28 mouse cellular contexts compared by ENCODE assay signal in the genomic region with DNA sequence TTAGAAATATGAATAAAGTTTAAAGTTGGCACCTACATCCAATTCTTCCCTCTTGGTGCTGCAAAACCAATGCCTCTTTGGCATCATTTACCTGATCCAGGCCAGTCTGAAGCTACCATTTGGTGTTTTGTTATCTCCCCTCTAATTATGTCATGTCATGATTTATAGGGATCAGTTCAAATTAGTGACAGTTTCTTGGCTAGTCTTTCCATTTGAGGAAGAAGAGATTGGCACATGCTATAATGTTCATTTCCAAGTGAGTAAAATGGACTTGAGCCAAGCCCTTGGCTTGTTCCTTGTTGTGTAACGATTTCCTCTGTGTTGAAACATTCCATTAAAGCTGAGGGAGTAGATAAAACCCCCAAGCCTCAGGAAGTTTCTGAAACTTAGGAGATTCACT.
DNase-seq lines count a peak whose midpoint lies in the region; ATAC-seq and TF ChIP-seq lines count a peak whose summit lies in the region.
"Had no signal": no experiment of that assay in that cellular context is flagged by ENCODE, and none has a peak within 500 bp of the region (broad histone marks: within the 10 kb centered on the region; RNA-seq: fewer than 3 reads in every experiment).

No protein-coding gene starts in this region.

- H3K4me2 ChIP-seq in hindbrain, postnatal 0 days (ENCODE audit: low read depth, low read length): no peak overlapping the region
- H3K4me2 ChIP-seq: embryonic facial prominence, embryonic 13.5 days; heart, embryonic 11.5 days; hindbrain, embryonic 13.5 days; limb, embryonic 13.5 days; liver, embryonic 11.5 days; neural tube, embryonic 12.5 days had no signal

- TF ChIP-seq CTCF in hindbrain, postnatal 0 days (IDR thresholded peaks at IDR 0.05; ENCODE audit: low read depth): no peak

- ATAC-seq in hindbrain, postnatal 0 days: no peak
- ATAC-seq: intestine, postnatal 0 days had no signal

- no peak overlapping the region for H3K27ac ChIP-seq in hindbrain, postnatal 0 days
- H3K27ac ChIP-seq in hindbrain, embryonic 10.5 days: no peak overlapping the region
- H3K27ac ChIP-seq in limb, embryonic 10.5 days: no peak overlapping the region
- H3K27ac ChIP-seq: embryonic facial prominence, embryonic 13.5 days; hindbrain, embryonic 13.5 days; left cerebral cortex, adult 2 months; limb, embryonic 13.5 days; neural tube, embryonic 12.5 days had no signal

- no peaks in the 10 kb centered on the region for H3K36me3 ChIP-seq in hindbrain, postnatal 0 days (ENCODE audit: insufficient read depth, low read length)
- no peaks in the 10 kb centered on the region for H3K36me3 ChIP-seq in hindbrain, embryonic 10.5 days
- H3K36me3 ChIP-seq in limb, embryonic 10.5 days: no peaks in the 10 kb centered on the region
- H3K36me3 ChIP-seq: embryonic facial prominence, embryonic 13.5 days; hindbrain, embryonic 13.5 days; limb, embryonic 13.5 days; neural tube, embryonic 12.5 days had no signal

- no peaks in the 10 kb centered on the region for H3K4me1 ChIP-seq in hindbrain, postnatal 0 days (ENCODE audit: insufficient read depth, low read length)
- no peaks in the 10 kb centered on the region for H3K4me1 ChIP-seq in hindbrain, embryonic 10.5 days (replicated peaks)
- H3K4me1 ChIP-seq in limb, embryonic 10.5 days: no peaks in the 10 kb centered on the region
- H3K4me1 ChIP-seq: embryonic facial prominence, embryonic 13.5 days; hindbrain, embryonic 13.5 days; limb, embryonic 13.5 days; neural tube, embryonic 12.5 days had no signal

- no peak overlapping the region for H3K9ac ChIP-seq in hindbrain, postnatal 0 days (replicated peaks; ENCODE audit: low read length)
- H3K9ac ChIP-seq: embryonic facial prominence, embryonic 13.5 days; hindbrain, embryonic 13.5 days; limb, embryonic 13.5 days; neural tube, embryonic 12.5 days had no signal

- no peak overlapping the region for H3K4me3 ChIP-seq in hindbrain, postnatal 0 days (ENCODE audit: low read length)
- no peak overlapping the region for H3K4me3 ChIP-seq in hindbrain, embryonic 10.5 days
- no peak overlapping the region for H3K4me3 ChIP-seq in limb, embryonic 10.5 days
- H3K4me3 ChIP-seq: embryonic facial prominence, embryonic 13.5 days; hindbrain, embryonic 13.5 days; left cerebral cortex, adult 2 months; limb, embryonic 13.5 days; myocyte; neural tube, embryonic 12.5 days had no signal

- no peaks in the 10 kb centered on the region for H3K27me3 ChIP-seq in hindbrain, postnatal 0 days (ENCODE audit: insufficient read depth, low read length)
- no peaks in the 10 kb centered on the region for H3K27me3 ChIP-seq in hindbrain, embryonic 10.5 days (ENCODE audit: insufficient read depth, poor library complexity, severe bottlenecking)
- H3K27me3 ChIP-seq in limb, embryonic 10.5 days (ENCODE audit: low read depth, poor library complexity, severe bottlenecking): no peaks in the 10 kb centered on the region
- H3K27me3 ChIP-seq: embryonic facial prominence, embryonic 13.5 days; hindbrain, embryonic 13.5 days; limb, embryonic 13.5 days; neural tube, embryonic 12.5 days had no signal

- WGBS in hindbrain, postnatal 0 days: 39% methylated on average over 1 of the region's 1 CpGs
- WGBS in hindbrain, embryonic 10.5 days: 81% methylated on average over 1 of the region's 1 CpGs
- WGBS in limb, embryonic 10.5 days: 82% methylated on average over 1 of the region's 1 CpGs

- DNase-seq in cerebellum, postnatal 10 days: peak; percentile 23 to 43
- no peak for DNase-seq in cerebellum, postnatal 25 days
- DNase-seq in hindbrain, postnatal 0 days (ENCODE audit: low spot score): peak; percentile 7
- no peak for DNase-seq in hindbrain, embryonic 10.5 days (ENCODE audit: low spot score)
- peak; percentile 59 for DNase-seq in adipocyte (ENCODE audit: low spot score)
- DNase-seq in gonadal fat pad, adult 2 months (ENCODE audit: low read depth): peak; percentile 47
- no peak for DNase-seq in limb, embryonic 10.5 days (ENCODE audit: low spot score)
- DNase-seq: adrenal gland, adult 2 months; adrenal gland, postnatal 36 days; cerebellum, adult 8-10 months; gastrocnemius, postnatal 14 days; heart, adult 11 months; heart, postnatal 36 days; kidney, adult 9 months; kidney, postnatal 14 days; midbrain, embryonic 14.5 days; right cerebral cortex, adult 18-20 months; spleen, adult 18-20 months; thymus, postnatal 14 days had no signal

- no peaks in the 10 kb centered on the region for H3K9me3 ChIP-seq in hindbrain, postnatal 0 days (ENCODE audit: low read length)
- H3K9me3 ChIP-seq in hindbrain, embryonic 10.5 days: no peaks in the 10 kb centered on the region
- H3K9me3 ChIP-seq in limb, embryonic 10.5 days (replicated peaks): no peaks in the 10 kb centered on the region
- H3K9me3 ChIP-seq: embryonic facial prominence, embryonic 13.5 days; hindbrain, embryonic 13.5 days; limb, embryonic 13.5 days; neural tube, embryonic 12.5 days had no signal

Comparison
In these comparisons a context has a peak if more than half of its experiments do, and no peak if none do; other contexts are left out.
1. DNase-seq: peak in cerebellum, postnatal 10 days (2 of 2), hindbrain, postnatal 0 days (single experiment), adipocyte (single experiment) and gonadal fat pad, adult 2 months (single experiment); none in cerebellum, postnatal 25 days (0 of 2), hindbrain, embryonic 10.5 days (single experiment) and limb, embryonic 10.5 days (single experiment).